24 mouse cellular contexts compared by ENCODE assay signal in the genomic region with DNA sequence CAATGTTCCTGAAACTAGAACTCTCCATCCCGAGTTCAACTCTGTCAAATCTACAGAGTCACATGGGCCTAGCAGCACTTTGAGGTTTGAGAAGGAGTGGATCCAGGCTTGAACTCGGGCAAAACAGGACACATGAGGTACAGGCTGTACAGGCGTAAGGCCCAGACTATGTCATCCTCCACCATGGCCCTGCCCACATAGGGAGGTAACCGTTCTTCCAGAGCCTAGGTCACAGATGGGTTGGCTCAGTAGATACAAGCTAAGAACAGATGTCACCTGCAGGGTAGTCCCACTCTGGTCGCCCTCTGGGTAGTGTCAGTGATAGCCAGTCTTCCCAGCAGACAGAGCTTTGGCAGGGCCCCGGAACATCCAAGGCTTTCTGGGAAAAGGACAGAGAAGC. TPM values are rescaled to one million over a fixed set of nuclear protein-coding genes. Genes with fewer than 3 reads are reported as not detected.
DNase-seq lines count a peak whose midpoint lies in the region; ATAC-seq and TF ChIP-seq lines count a peak whose summit lies in the region.
"Had no signal": no experiment of that assay in that cellular context is flagged by ENCODE, and none has a peak within 500 bp of the region (broad histone marks: within the 10 kb centered on the region; RNA-seq: fewer than 3 reads in every experiment).

No protein-coding gene starts in this region.

- no peak overlapping the region for H3K4me3 ChIP-seq in gastrocnemius, adult 2 months
- H3K4me3 ChIP-seq in liver, embryonic 13.5 days (replicated peaks), result no peak overlapping the region
- no peak overlapping the region for H3K4me3 ChIP-seq in liver, postnatal 0 days (ENCODE audit: low read depth, low read length)
- no peak overlapping the region for H3K4me3 ChIP-seq in stomach, postnatal 0 days (ENCODE audit: low read depth, low read length)
- H3K4me3 ChIP-seq: forebrain, embryonic 12.5 days; forebrain, embryonic 15.5 days; heart, embryonic 12.5 days; heart, embryonic 15.5 days; hindbrain, embryonic 10.5 days; hindbrain, embryonic 13.5 days had no signal

- H3K4me1 ChIP-seq in liver, embryonic 13.5 days (replicated peaks), result peaks cover 12% of the 10 kb centered on the region
- no peaks in the 10 kb centered on the region for H3K4me1 ChIP-seq in liver, postnatal 0 days (ENCODE audit: insufficient read depth)
- no peaks in the 10 kb centered on the region for H3K4me1 ChIP-seq in stomach, postnatal 0 days (replicated peaks; ENCODE audit: control insufficient read depth, insufficient read depth)
- H3K4me1 ChIP-seq: forebrain, embryonic 12.5 days; forebrain, embryonic 15.5 days; heart, embryonic 12.5 days; heart, embryonic 15.5 days; hindbrain, embryonic 10.5 days; hindbrain, embryonic 13.5 days had no signal

- ATAC-seq in liver, embryonic 13.5 days (ENCODE audit: low read depth), result peak; percentile 62
- no peak for ATAC-seq in liver, postnatal 0 days
- ATAC-seq in erythroblast, adult 5-6 weeks (replicated peaks; ENCODE audit: low FRiP score, poor library complexity, severe bottlenecking), result peak; percentile 43
- ATAC-seq in stomach, postnatal 0 days (ENCODE audit: low FRiP score, low TSS enrichment), result peak; percentile 27; the same call in 1 of the 2 replicates
- ATAC-seq: forebrain, embryonic 15.5 days; hindbrain, embryonic 16.5 days; Patski had no signal

- DNase-seq in gastrocnemius, adult 2 months, result no peak
- no peak for DNase-seq in gastrocnemius, postnatal 10 days
- no peak for DNase-seq in liver, embryonic 13.5 days
- no peak for DNase-seq in liver, postnatal 0 days
- no peak for DNase-seq in stomach, postnatal 0 days (ENCODE audit: low spot score)
- no peak for DNase-seq in MN1 (ENCODE audit: low spot score)
- DNase-seq: adrenal gland, postnatal 10 days; cerebellum, adult 18-20 months; cerebellum, adult 9-10 months; cerebellum, postnatal 14 days; gastrocnemius, postnatal 25 days; heart, adult 18-20 months; heart, postnatal 10 days; heart, postnatal 36 days had no signal

- no peak overlapping the region for H3K9ac ChIP-seq in liver, embryonic 13.5 days
- H3K9ac ChIP-seq in liver, postnatal 0 days (replicated peaks), result no peak overlapping the region
- no peak overlapping the region for H3K9ac ChIP-seq in stomach, postnatal 0 days (ENCODE audit: low read length)
- H3K9ac ChIP-seq: forebrain, embryonic 12.5 days; forebrain, embryonic 15.5 days; heart, embryonic 12.5 days; heart, embryonic 15.5 days; hindbrain, embryonic 13.5 days had no signal

- no peak overlapping the region for H3K4me2 ChIP-seq in liver, embryonic 13.5 days
- H3K4me2 ChIP-seq in liver, postnatal 0 days (ENCODE audit: low read depth, low read length), result no peak overlapping the region
- no peak overlapping the region for H3K4me2 ChIP-seq in stomach, postnatal 0 days (replicated peaks; ENCODE audit: low read depth)
- H3K4me2 ChIP-seq: forebrain, embryonic 12.5 days; forebrain, embryonic 15.5 days; heart, embryonic 12.5 days; heart, embryonic 15.5 days; hindbrain, embryonic 13.5 days had no signal

- 75% methylated on average over 6 of the region's 6 CpGs for WGBS in liver, embryonic 13.5 days (ENCODE audit: insufficient replicate concordance)
- 83% methylated on average over 6 of the region's 6 CpGs for WGBS in liver, postnatal 0 days (ENCODE audit: insufficient replicate concordance)
- 88% methylated on average over 6 of the region's 6 CpGs for WGBS in stomach, postnatal 0 days

- intact Hi-C loops in gastrocnemius, adult 2 months (cut with DNase I), result no loop called here

- 0 out of 2 replicates have a peak, but pooled peaks cover 9% of the 10 kb centered on the region for H3K36me3 ChIP-seq in liver, embryonic 13.5 days
- H3K36me3 ChIP-seq in liver, postnatal 0 days (replicated peaks; ENCODE audit: insufficient read depth, low read length), result no peaks in the 10 kb centered on the region
- no peaks in the 10 kb centered on the region for H3K36me3 ChIP-seq in stomach, postnatal 0 days (ENCODE audit: control insufficient read depth, insufficient read depth, low read length)
- H3K36me3 ChIP-seq: forebrain, embryonic 12.5 days; forebrain, embryonic 15.5 days; heart, embryonic 12.5 days; heart, embryonic 15.5 days; hindbrain, embryonic 10.5 days; hindbrain, embryonic 13.5 days had no signal

- no peak for TF ChIP-seq EP300 in liver, postnatal 0 days (IDR thresholded peaks at IDR 0.05; ENCODE audit: low read depth)
- TF ChIP-seq EP300 in stomach, postnatal 0 days (optimal IDR thresholded peaks at IDR 0.05), result no peak

- H3K27ac ChIP-seq in gastrocnemius, adult 2 months, result 0 out of 2 replicates have a peak overlapping the region, but pooled peaks have one; percentile 7
- H3K27ac ChIP-seq in liver, embryonic 13.5 days, result no peak overlapping the region; the same call in 1 of the 2 replicates
- H3K27ac ChIP-seq in liver, postnatal 0 days (ENCODE audit: low read depth), result no peak overlapping the region
- no peak overlapping the region for H3K27ac ChIP-seq in stomach, postnatal 0 days (replicated peaks)
- H3K27ac ChIP-seq: forebrain, embryonic 12.5 days; forebrain, embryonic 15.5 days; heart, embryonic 15.5 days; hindbrain, embryonic 10.5 days; hindbrain, embryonic 13.5 days had no signal

- no peaks in the 10 kb centered on the region for H3K27me3 ChIP-seq in liver, embryonic 13.5 days
- no peaks in the 10 kb centered on the region for H3K27me3 ChIP-seq in liver, postnatal 0 days (ENCODE audit: insufficient read depth, low read length)
- no peaks in the 10 kb centered on the region for H3K27me3 ChIP-seq in stomach, postnatal 0 days (ENCODE audit: control insufficient read depth, insufficient read depth, low read length)
- H3K27me3 ChIP-seq: forebrain, embryonic 12.5 days; forebrain, embryonic 15.5 days; heart, embryonic 12.5 days; heart, embryonic 15.5 days; hindbrain, embryonic 13.5 days; Patski had no signal

- H3K9me3 ChIP-seq in liver, embryonic 13.5 days (replicated peaks), result peaks cover 4% of the 10 kb centered on the region; the same call in 1 of the 2 replicates
- H3K9me3 ChIP-seq in liver, postnatal 0 days (ENCODE audit: low read length), result no peaks in the 10 kb centered on the region
- H3K9me3 ChIP-seq in stomach, postnatal 0 days (ENCODE audit: control insufficient read depth, low read length), result no peaks in the 10 kb centered on the region
- H3K9me3 ChIP-seq: forebrain, embryonic 12.5 days; forebrain, embryonic 15.5 days; heart, embryonic 15.5 days; hindbrain, embryonic 10.5 days; hindbrain, embryonic 13.5 days had no signal

- no peak for TF ChIP-seq CTCF in gastrocnemius, adult 2 months (IDR thresholded peaks at IDR 0.05)
- TF ChIP-seq CTCF in liver, postnatal 0 days (IDR thresholded peaks at IDR 0.05; ENCODE audit: low read depth), result no peak
- TF ChIP-seq CTCF in stomach, postnatal 0 days (IDR thresholded peaks at IDR 0.05; ENCODE audit: low read depth), result no peak

RNA-seq across cellular contexts. Expression of gene Phospho1, which starts 37.8 kb away (rescaled TPM):
- total RNA-seq in gastrocnemius, adult 2 months (2021), result 100 to 1,000 TPM; 274 to 394 TPM
- 100 to 1,000 TPM; 131 to 134 TPM for total RNA-seq in gastrocnemius, postnatal 10 days (2021)
- 5.2 and 6.2 TPM in 2 replicates for polyA plus RNA-seq in liver, embryonic 13.5 days (2015; fragmentation: Nextera tagmentation; extraction: Ambion mirVana)
- polyA plus RNA-seq in liver, postnatal 0 days (2015; fragmentation: Nextera tagmentation; extraction: Ambion mirVana), result 1.9 and 2.0 TPM in 2 replicates
- total RNA-seq in erythroblast, adult 5-6 weeks (2015; ENCODE audit: low replicate concordance), result 71.9 and 86.1 TPM in 2 replicates
- total RNA-seq in erythroblast, adult 5-6 weeks (2017; ENCODE audit: low replicate concordance), result 54.2 and 57.9 TPM in 2 replicates
- polyA plus RNA-seq in stomach, postnatal 0 days (2015; fragmentation: Nextera tagmentation; extraction: Ambion mirVana), result 0.40 and 0.45 TPM in 2 replicates
- polyA plus RNA-seq: embryonic facial prominence, embryonic 11.5 days; forebrain, embryonic 12.5 days; forebrain, embryonic 15.5 days; hindbrain, embryonic 13.5 days; hindbrain, embryonic 16.5 days had no signal

RNA-seq across cellular contexts. Expression of gene Gngt2, which starts 50.5 kb away (rescaled TPM):
- total RNA-seq in gastrocnemius, adult 2 months (2021), result 1 to 10 TPM; 2.6 to 7.6 TPM
- 1 to 10 TPM; 7.0 to 9.4 TPM for total RNA-seq in gastrocnemius, postnatal 10 days (2021)
- polyA plus RNA-seq in liver, embryonic 13.5 days (2015; fragmentation: Nextera tagmentation; extraction: Ambion mirVana), result 13.8 and 15.3 TPM in 2 replicates
- 30.2 and 32.2 TPM in 2 replicates for polyA plus RNA-seq in liver, postnatal 0 days (2015; fragmentation: Nextera tagmentation; extraction: Ambion mirVana)
- total RNA-seq in erythroblast, adult 5-6 weeks (2015; ENCODE audit: low replicate concordance), result 9.8 and 15.0 TPM in 2 replicates
- total RNA-seq in erythroblast, adult 5-6 weeks (2017; ENCODE audit: low replicate concordance), result 9.4 and 13.0 TPM in 2 replicates
- 11.1 and 12.5 TPM in 2 replicates for polyA plus RNA-seq in stomach, postnatal 0 days (2015; fragmentation: Nextera tagmentation; extraction: Ambion mirVana)
- polyA plus RNA-seq: Patski had no signal

RNA-seq across cellular contexts. Expression of gene Abi3, which starts 55.8 kb away (rescaled TPM):
- total RNA-seq in gastrocnemius, adult 2 months (2021), result 1 to 10 TPM; 2.2 to 3.0 TPM
- 1 to 10 TPM; 3.4 to 7.1 TPM for total RNA-seq in gastrocnemius, postnatal 10 days (2021)
- 5.8 and 6.3 TPM in 2 replicates for polyA plus RNA-seq in liver, embryonic 13.5 days (2015; fragmentation: Nextera tagmentation; extraction: Ambion mirVana)
- polyA plus RNA-seq in liver, postnatal 0 days (2015; fragmentation: Nextera tagmentation; extraction: Ambion mirVana), result 9.8 and 10.2 TPM in 2 replicates
- 4.8 and 6.7 TPM in 2 replicates for total RNA-seq in erythroblast, adult 5-6 weeks (2015; ENCODE audit: low replicate concordance)
- 3.5 and 5.5 TPM in 2 replicates for total RNA-seq in erythroblast, adult 5-6 weeks (2017; ENCODE audit: low replicate concordance)
- 3.6 and 4.2 TPM in 2 replicates for polyA plus RNA-seq in stomach, postnatal 0 days (2015; fragmentation: Nextera tagmentation; extraction: Ambion mirVana)
- polyA plus RNA-seq: Patski had no signal
